Mouse (Mus musculus) CD4-positive helper T cell, adult 2 months (primary cell): Measurements from ENCODE around the gene Trappc10.
A peak's percentile ranks its signal among the peaks of the same experiment; 100 is the strongest.
"Not testable (repeated sequence)": the region's sequence is repeated elsewhere in the genome, so short reads cannot be mapped to it uniquely, and the experiment has no call there.

Source experiments
- DNase-seq: peaks from one replicate; pipeline ENCODE4 v3.0.0-alpha.2; 2012; ENCODE audit warnings: low read depth, missing footprints, low spot score

The Trappc10 gene

DNA sequence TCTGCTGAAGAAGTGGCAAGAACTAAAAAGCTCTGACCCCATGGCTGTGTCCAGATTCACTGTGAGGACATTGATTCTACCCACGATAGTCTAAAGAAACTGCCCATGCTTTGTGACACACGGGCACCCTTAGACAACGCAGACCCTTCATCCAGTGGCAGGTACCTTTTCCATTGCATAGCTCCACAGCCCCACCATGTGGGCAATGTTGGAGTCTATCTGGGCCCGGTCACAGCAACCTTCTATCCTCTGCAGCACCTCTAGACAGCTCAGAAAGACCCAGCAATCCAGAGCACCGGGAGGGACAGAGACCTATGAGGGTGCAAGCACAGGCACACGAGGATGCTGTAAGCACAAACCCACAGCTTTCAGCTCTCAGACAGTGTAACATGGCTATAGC, 33.1 kb downstream of the Trappc10 start:
- peak; percentile 16 for DNase-seq

- no peak for DNase-seq
These were observed 43.3 kb downstream of the Trappc10 start for GRCm38 (mm10) chr10:78201182-78201581.

DNA sequence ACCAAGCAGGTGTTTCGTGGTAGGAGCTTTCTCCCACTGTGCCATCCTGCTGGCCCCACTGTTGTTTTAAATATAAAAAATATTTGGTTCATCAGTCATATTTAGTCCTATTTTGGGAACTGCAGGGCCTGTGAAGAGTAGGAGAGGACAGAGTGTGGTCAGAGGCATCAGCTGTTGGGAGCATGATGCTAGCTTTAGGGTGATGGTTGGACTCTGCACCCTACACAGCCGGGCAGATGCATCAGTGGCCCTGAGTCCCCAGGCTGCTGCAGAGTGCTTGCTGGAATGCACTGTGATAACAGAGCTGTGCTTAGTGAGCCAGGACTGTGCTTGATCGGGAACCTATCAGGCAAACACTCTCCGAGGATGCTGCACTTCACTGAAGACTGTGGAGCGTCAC, 51.5 kb downstream of the Trappc10 start:
- no peak for DNase-seq

GRCm38 (mm10) chr10:78186076-78186475, 58.4 kb downstream of the Trappc10 start:
- not testable (repeated sequence) for DNase-seq

DNA sequence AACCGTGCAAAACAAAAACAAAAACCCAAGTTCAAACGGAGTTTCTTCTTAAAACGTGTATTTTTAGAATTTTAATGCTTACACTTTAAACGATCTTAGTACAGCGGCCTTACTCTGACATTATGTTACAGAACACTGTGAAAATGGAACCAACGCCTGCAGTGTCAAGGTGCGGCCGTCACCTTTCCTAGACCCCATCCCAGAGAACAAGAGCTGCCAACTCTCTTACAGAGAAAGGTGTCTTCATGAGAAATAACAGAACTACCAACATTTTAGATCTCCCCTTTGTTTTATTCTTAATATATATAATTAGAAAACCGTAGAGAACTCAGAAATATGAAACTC, 59.1 kb downstream of the Trappc10 start:
- DNase-seq = no peak

GRCm38 (mm10) chr10:78184531-78185380, 59.7 kb downstream of the Trappc10 start, which contains the start of gene Pwp2:
Gene Pwp2 (minus strand): TSS chr10:78185149.
- DNase-seq = peak; percentile 96

GRCm38 (mm10) chr10:78183577-78183976, 60.9 kb downstream of the Trappc10 start:
- no peak for DNase-seq

DNA sequence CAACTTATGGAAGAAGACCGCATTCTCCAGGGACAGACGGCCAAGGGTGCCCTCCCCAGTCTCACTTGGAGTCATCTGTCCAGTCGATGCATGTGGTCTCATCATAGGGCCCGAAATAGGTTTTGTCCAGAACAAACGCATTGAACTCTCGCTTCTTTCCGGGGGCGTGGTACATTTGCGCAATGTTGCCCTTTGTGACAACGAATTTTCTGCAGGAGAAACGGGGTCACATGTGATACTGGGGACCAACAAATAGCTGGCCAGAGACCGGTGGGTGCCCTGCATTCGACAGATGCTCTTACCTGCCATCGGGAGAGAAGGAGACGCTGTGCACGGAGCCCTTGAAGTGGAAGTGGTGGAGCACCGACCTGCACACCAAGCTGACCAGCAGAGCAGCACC, 62.1 kb downstream of the Trappc10 start:
- DNase-seq = no peak

GRCm38 (mm10) chr10:78174474-78174873, 70.0 kb downstream of the Trappc10 start:
- DNase-seq = no peak

DNA sequence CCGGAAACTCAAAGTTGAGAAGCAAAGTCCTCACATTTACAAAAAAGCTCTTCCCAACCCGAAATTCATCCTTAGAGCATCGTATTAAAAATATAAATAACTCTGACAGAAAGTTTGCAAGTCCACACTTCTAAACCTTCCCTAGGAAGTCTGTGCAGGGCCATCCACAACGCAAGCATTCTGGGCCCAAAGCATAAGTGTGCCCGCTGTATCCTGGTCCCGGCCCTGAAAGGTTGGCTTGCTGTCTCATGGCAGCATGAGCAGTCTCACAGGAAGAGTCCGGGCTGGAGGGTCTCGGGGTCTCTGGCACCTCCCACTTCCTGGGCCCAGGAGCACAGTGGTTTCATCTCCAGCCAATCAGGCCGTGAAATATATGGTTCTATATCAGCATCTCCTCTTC, 72.9 kb downstream of the Trappc10 start:
- DNase-seq = no peak

GRCm38 (mm10) chr10:78171057-78171456, 73.4 kb downstream of the Trappc10 start:
- no peak for DNase-seq

DNA sequence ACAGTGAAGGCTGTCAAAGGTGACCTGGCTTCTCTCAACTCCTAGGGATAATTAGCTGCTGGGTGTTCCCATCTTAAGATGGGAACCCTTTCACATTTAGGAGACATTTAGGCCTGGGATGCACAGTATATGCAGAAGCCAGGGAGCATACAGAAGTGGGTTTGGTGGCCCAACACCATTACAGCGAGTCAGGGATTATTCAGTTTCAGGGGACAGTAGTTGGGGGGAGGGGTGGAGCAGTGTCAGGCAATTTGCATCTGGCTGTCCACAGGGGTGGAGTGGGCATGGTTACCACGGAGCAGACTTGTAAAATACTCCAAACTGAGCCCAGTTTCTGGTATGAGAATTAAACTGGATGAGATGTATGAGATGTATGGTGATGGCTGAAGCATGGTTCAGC, 74.0 kb downstream of the Trappc10 start:
- no peak for DNase-seq

GRCm38 (mm10) chr10:78169281-78170042, 75.0 kb downstream of the Trappc10 start, which contains the start of gene D10Jhu81e:
Gene D10Jhu81e (minus strand): TSS chr10:78169782.
- peak; percentile 98 for DNase-seq

DNA sequence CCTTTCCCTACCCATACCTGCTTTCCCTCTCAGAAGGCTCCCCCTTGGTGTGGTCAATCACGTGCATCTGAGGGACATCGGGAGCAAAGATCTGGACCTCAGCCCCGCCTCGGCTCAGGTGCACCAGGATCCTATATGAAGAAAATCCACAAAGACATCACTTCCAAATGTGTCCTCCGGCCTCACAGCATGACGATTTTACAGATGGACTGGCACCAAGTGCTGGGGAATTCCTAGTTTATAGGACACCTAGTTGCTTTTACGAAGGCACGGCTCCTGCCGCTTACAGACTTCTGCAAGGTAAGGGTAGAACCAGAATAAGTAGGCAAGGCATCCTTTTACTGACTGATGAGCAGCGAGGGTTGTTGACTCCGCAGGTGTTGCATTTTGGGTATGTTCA, 75.6 kb downstream of the Trappc10 start:
- no peak for DNase-seq

DNA sequence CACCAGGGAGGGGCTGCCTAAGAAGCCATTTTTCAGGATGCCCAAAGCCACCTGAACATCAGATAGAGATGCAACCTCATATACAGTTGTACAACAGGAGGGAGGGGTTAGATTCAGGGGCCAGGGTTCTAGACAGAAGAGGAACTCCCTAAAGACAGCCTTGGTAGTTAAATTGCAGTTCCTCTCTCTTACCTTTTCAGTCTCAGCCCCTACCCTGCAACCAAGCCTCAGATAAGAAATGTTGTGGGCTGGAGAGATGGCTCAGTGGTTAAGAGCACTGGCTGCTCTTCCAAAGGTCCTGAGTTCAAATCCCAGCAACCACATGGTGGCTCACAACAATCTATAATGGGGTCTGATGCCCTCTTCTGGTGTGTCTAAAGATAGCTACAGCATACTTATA, 76.7 kb downstream of the Trappc10 start:
- DNase-seq = no peak

DNA sequence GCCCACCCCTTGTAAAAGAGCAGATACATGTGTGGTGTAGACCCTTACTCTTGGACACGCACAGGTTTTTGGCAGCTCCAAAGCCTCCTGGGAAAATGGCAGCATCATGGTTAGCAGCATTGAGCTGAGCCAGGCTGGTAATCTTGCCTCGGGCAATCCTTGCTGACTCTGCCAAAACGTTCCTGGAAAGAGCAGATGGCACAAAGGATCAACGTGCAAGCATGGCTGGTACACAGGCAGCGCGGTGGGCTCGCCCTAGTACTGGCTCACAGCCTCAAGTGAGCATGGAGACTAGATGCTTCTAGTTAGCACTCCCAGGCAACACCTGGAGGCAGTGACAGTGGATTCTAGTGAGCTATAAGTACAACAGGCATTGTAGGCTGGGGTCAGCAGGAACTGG, 77.1 kb downstream of the Trappc10 start:
- DNase-seq = no peak

DNA sequence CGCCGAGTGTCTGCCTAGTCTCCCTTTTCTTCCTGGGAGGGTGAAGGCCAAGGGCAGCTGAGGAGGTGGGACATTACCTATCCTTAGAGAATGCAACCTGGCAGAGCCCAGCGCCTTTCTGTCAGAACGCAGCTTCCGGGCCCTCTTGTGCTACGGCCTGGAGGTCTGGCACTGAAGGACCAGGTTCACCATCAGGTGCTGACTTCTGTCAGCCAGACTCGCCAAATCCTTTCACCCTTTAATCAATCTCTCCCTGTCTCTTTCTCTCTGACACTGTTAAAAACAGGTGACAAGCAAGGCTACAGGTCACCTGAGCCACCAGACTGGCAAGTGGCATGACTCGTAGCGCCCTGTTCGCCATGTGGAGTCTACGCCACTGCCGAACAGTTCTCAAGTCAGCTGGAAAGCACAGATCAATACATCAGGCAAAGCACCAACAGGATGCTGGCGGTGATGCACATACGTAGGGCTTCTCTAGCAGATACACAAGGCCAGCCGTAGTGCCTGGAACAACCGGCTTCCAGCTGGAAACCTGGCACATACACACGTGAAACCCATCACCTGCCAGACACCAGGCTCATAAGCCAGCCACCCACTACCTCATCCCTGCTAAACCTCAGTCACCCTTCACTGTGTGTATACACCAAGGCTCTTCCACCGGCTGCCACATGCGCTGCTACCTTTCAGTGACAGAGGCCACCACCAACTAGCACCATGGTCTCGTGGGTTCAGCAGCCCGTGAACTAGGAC, 79.0 kb downstream of the Trappc10 start:
- no peak for DNase-seq

- no peak for DNase-seq
These were observed 79.7 kb downstream of the Trappc10 start for GRCm38 (mm10) chr10:78164786-78165185.

DNA sequence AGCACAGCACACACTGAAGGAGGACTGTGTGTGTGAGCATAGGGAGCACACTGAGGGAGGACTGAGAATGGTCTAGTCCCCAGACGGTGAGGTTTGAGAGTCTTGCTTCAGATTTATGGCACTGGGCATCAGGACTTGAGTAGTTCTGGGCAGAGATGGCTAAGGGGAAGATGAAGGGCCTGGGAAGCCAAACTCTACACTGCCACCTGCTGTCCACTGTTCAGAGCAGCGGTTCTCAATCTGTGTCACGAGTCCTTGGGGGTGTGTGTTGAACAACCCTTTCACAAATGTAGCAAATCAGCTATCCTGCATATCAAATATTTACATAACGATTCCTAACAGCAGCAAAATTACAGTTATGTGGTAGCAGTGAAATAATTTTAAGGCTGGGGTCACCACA, 80.5 kb downstream of the Trappc10 start:
- DNase-seq = peak; percentile 75

GRCm38 (mm10) chr10:78163241-78163640, 81.2 kb downstream of the Trappc10 start:
- DNase-seq = no peak

DNA sequence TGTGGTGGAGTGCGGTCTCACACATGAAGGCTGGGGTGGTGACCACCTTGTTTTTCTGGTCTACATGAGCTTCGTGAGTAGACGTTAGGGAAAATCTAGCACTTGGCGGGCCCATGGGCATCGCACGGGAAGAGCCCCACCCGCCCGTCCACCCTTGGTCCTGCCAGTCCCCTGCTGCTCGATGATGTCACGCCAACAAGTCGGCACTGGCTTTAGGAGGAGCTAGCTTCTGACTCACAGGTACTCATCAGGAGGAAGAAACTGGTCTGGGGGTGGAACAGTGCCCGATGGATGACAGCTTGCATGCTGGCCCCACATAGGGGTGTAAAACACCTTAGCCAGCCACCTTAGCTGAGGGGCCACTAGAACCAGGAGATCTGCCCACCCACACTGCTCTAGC, 81.8 kb downstream of the Trappc10 start:
- no peak for DNase-seq

GRCm38 (mm10) chr10:78161096-78161495, 83.3 kb downstream of the Trappc10 start:
- no peak for DNase-seq
